Mouse (Mus musculus) cortical plate, adult 2 months (tissue): ENCODE results near the gene Ctnnb1. TPM values are rescaled to one million over a fixed set of nuclear protein-coding genes. Genes with fewer than 3 reads are reported as not detected.

Source experiments
- H3K27ac ChIP-seq: fragments of 200-500 bp; 2 replicates; pipeline ENCODE4 v1.5.1; 2012; ENCODE audit warnings: low read length, control low read depth, inconsistent platforms; ENCODE audit not compliant: insufficient read depth
- H3K4me1 ChIP-seq: fragments of 200-500 bp; 2 replicates; pipeline ENCODE4 v1.6.1; 2011; ENCODE audit warnings: low read length; ENCODE audit not compliant: control insufficient read depth, insufficient read depth
- H3K4me3 ChIP-seq: fragments of 200-500 bp; 2 replicates; pipeline ENCODE4 v1.5.1; 2011; ENCODE audit warnings: mild to moderate bottlenecking, low read length, control low read depth; ENCODE audit not compliant: insufficient read depth
- CTCF ChIP-seq: fragments of 200-500 bp; IDR thresholded peaks from 2 replicates; pipeline ENCODE4 v1.5.1; 2011; ENCODE audit warnings: mild to moderate bottlenecking, control low read depth, low read length; ENCODE audit not compliant: insufficient read depth; ENCODE audit errors: extremely low read depth
- POLR2A ChIP-seq: fragments of 200-500 bp; IDR thresholded peaks from 2 replicates; pipeline ENCODE4 v1.6.1; 2011; ENCODE audit warnings: mild to moderate bottlenecking, low read length, control low read depth; ENCODE audit not compliant: insufficient read depth; ENCODE audit errors: extremely low read depth
- polyA plus RNA-seq: library from polyadenylated mRNA; depleted of rRNA; stranded (reverse); fragments of >200 nt; gene quantifications from 2 replicates; pipeline ENCODE4 v1.2.3, GENCODE M21; 2012

Ctnnb1 gene
- polyA plus RNA-seq, 1 experiment, result 204 TPM

GRCm38 (mm10) chr9:120918642-120919041 is 10.4 kb upstream of the Ctnnb1 start:
- Histone ChIP-seq H3K4me1 (no peaks in the 10 kb centered on the region), H3K4me3 (no peak overlapping the region), H3K27ac (no peak overlapping the region)
- TF ChIP-seq POLR2A (no peak), CTCF (no peak)

GRCm38 (mm10) chr9:120919130-120919529 is 9.9 kb upstream of the Ctnnb1 start:
- Histone ChIP-seq H3K4me3 (no peak overlapping the region), H3K4me1 (no peaks in the 10 kb centered on the region), H3K27ac (no peak overlapping the region)
- TF ChIP-seq CTCF (no peak), POLR2A (no peak)

GRCm38 (mm10) chr9:120926126-120926525 is 2.9 kb upstream of the Ctnnb1 start:
- no peaks in the 10 kb centered on the region for H3K4me1 ChIP-seq
- no peak overlapping the region for H3K27ac ChIP-seq
- no peak overlapping the region for H3K4me3 ChIP-seq
- TF ChIP-seq POLR2A (no peak), CTCF (no peak)

GRCm38 (mm10) chr9:120926939-120927606 is 1.9 kb upstream of the Ctnnb1 start:
- Histone ChIP-seq H3K27ac (no peak overlapping the region), H3K4me1 (no peaks in the 10 kb centered on the region), H3K4me3 (no peak overlapping the region)
- TF ChIP-seq CTCF (no peak), POLR2A (no peak)

DNA sequence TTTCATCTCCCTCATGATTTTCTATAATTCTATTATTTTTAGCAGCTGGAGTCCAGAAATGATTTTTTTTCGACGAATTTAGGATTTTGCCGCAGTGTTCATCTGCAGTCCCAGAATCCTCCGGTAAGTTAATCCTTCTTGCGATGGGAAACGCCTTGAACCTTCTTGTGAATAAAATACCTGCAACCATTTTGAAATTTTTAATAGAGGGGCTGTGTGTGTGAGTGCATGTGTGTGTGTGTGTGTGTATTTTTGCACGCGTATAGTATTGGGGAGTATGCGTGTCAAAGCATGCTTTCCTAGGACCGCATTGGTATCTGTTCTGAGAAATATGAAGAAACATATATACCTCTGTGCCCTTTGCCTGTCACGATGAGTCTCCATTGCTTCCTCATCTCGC is 1.0 kb downstream of the Ctnnb1 start:
- H3K27ac ChIP-seq, result no peak overlapping the region
- H3K4me3 ChIP-seq, result no peak overlapping the region
- peaks cover 2% of the 10 kb centered on the region; the same call in 1 of the 2 replicates for H3K4me1 ChIP-seq
- TF ChIP-seq POLR2A (no peak), CTCF (no peak)

DNA sequence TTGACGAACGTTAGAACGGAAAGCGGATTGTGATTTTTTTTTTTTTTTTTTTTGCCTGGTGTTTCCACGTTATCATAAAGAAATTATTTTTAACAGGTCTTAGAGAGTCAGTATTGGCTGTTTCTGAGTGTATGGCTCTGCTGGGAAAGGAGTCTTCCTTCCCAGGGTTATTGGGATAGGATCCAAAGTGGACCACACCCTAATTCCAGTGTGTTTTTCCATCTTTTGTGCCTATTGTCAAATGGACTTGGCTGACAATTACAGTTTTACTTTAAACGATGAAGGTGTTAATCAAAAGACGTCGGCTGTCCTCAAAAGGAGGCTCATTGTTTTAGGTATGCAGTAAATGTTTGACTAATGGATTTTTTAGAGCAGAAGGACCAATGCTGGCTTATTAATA is 1.8 kb downstream of the Ctnnb1 start:
- Histone ChIP-seq H3K27ac (no peak overlapping the region), H3K4me3 (no peak overlapping the region), H3K4me1 (peaks cover 2% of the 10 kb centered on the region; the same call in 1 of the 2 replicates)
- TF ChIP-seq CTCF, result no peak
- no peak for TF ChIP-seq POLR2A

GRCm38 (mm10) chr9:120932371-120932770 is 3.4 kb downstream of the Ctnnb1 start:
- no peak overlapping the region for H3K4me3 ChIP-seq
- TF ChIP-seq CTCF, result no peak
- no peak for TF ChIP-seq POLR2A
- H3K4me1 ChIP-seq, result peaks cover 5% of the 10 kb centered on the region; the same call in 1 of the 2 replicates
- no peak overlapping the region for H3K27ac ChIP-seq

GRCm38 (mm10) chr9:120932797-120933586 is 4.0 kb downstream of the Ctnnb1 start:
- peak overlapping the region; percentile 97 for H3K4me3 ChIP-seq
- TF ChIP-seq POLR2A (peak; percentile 96), CTCF (no peak)
- H3K27ac ChIP-seq, result peak overlapping the region; percentile 94

DNA sequence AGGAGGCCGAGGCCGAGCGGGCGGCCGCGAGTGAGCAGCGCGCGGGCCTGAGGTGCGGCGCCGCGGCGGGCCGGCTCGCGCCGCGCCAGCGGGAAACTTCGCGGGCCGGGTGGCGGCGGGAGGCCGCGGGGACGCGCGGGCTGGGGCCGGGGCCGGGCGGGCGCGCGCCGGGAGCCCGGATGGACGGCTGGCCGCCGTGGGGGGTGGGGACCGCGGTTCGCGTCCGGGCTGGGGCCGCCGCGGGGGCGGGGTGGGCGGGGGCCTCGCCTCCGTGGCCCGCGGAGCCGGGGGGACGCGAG is 4.5 kb downstream of the Ctnnb1 start:
- Histone ChIP-seq H3K27ac (peak overlapping the region; percentile 94), H3K4me1 (peaks cover 11% of the 10 kb centered on the region; the same call in 1 of the 2 replicates), H3K4me3 (peak overlapping the region; percentile 97)
- TF ChIP-seq CTCF, result no peak
- no peak for TF ChIP-seq POLR2A

More at GRCm38 (mm10) chr9:120932797-120933586, 4.0 kb downstream of the Ctnnb1 start:
- H3K4me1 ChIP-seq, result peaks cover 7% of the 10 kb centered on the region; the same call in 1 of the 2 replicates
